Mouse (Mus musculus) embryonic facial prominence, embryonic 14.5 days (tissue): Measurements from ENCODE around the gene Sh3bp5. TPM values are rescaled to one million over a fixed set of nuclear protein-coding genes. Genes with fewer than 3 reads are reported as not detected.

Experiments
- ATAC-seq: fragments of 200-750 bp; cut with Nextera tagmentation; 2 replicates; pipeline ENCODE4 v1.8.0; 2017; ENCODE audit warnings: low read depth, moderate number of reproducible peaks, moderate TSS enrichment
- DNase-seq: peaks from one replicate; pipeline ENCODE4 v3.0.0-alpha.2; 2015; ENCODE audit warnings: low spot score
- H3K27ac ChIP-seq: fragments of 300-500 bp; sonication (generic); replicated peaks from 2 replicates; pipeline ENCODE4 v1.5.1; 2014; ENCODE audit warnings: low read depth, mild to moderate bottlenecking, low read length, moderate library complexity
- H3K27me3 ChIP-seq: fragments of 300-500 bp; sonication (generic); replicated peaks from 2 replicates; pipeline ENCODE4 v1.6.1; 2014; ENCODE audit warnings: low read length; ENCODE audit not compliant: control insufficient read depth, insufficient read depth
- H3K36me3 ChIP-seq: fragments of 300-500 bp; sonication (generic); 2 replicates; pipeline ENCODE4 v1.6.1; 2014; ENCODE audit warnings: low read length, mixed read lengths; ENCODE audit not compliant: control insufficient read depth, insufficient read depth
- H3K4me1 ChIP-seq: fragments of 300-500 bp; sonication (generic); 2 replicates; pipeline ENCODE4 v1.6.1; 2014; ENCODE audit warnings: antibody characterized with exemption, low read length; ENCODE audit not compliant: control insufficient read depth, insufficient read depth
- H3K4me2 ChIP-seq: fragments of 300-500 bp; sonication (generic); 2 replicates; pipeline ENCODE4 v1.6.1; 2014; ENCODE audit warnings: low read depth, mild to moderate bottlenecking, low read length, moderate library complexity, mixed read lengths
- H3K4me3 ChIP-seq: fragments of 300-500 bp; sonication (generic); 2 replicates; pipeline ENCODE4 v1.5.1; 2014; ENCODE audit warnings: low read depth, mild to moderate bottlenecking, low read length
- H3K9ac ChIP-seq: fragments of 300-500 bp; sonication (generic); 2 replicates; pipeline ENCODE4 v1.6.1; 2014; ENCODE audit warnings: low read depth, mild to moderate bottlenecking, low read length, moderate library complexity, mixed read lengths
- H3K9me3 ChIP-seq: fragments of 300-500 bp; sonication (generic); 2 replicates; pipeline ENCODE4 v1.6.1; 2016; ENCODE audit warnings: low read length; ENCODE audit not compliant: control insufficient read depth
- whole genome bisulfite sequencing: fragments of 180-500 bp; shearing (Covaris S2); extraction: QIAGEN DNeasy Blood & Tissue Kit; methylation state at CpG from one replicate; pipeline ENCODE4 v1.1.7; 2014; 5-methylcytosine and 5-hydroxymethylcytosine counted together
- polyA plus RNA-seq: library from polyadenylated mRNA; unstranded; fragments of >200 nt; fragmentation: Nextera tagmentation; extraction: Ambion mirVana; gene quantifications from 2 replicates; pipeline ENCODE4 v1.2.1, GENCODE M21; 2014

Sh3bp5 gene
- polyA plus RNA-seq, 1 experiment from 2014 or later: 19.7 TPM

- Histone ChIP-seq H3K4me3 (no peak overlapping the region), H3K4me2 (no peak overlapping the region), H3K9ac (no peak overlapping the region), H3K4me1 (0 out of 2 replicates have a peak, but pooled peaks cover 3% of the 10 kb centered on the region), H3K27ac (no peak overlapping the region), H3K36me3 (no peaks in the 10 kb centered on the region), H3K9me3 (no peaks in the 10 kb centered on the region), H3K27me3 (no peaks in the 10 kb centered on the region)
- 80% methylated on average over 5 of the region's 5 CpGs for WGBS
- no peak for DNase-seq
- ATAC-seq: no peak
Observed at GRCm38 (mm10) chr14:31402693-31403092, 33.2 kb downstream of the Sh3bp5 start.

- no peaks in the 10 kb centered on the region for H3K9me3 ChIP-seq
- no peaks in the 10 kb centered on the region for H3K36me3 ChIP-seq
- DNase-seq: no peak
- H3K27ac ChIP-seq: no peak overlapping the region
- WGBS: 75% methylated on average over 6 of the region's 6 CpGs
- H3K27me3 ChIP-seq: no peaks in the 10 kb centered on the region
- H3K4me1 ChIP-seq: 0 out of 2 replicates have a peak, but pooled peaks cover 3% of the 10 kb centered on the region
- no peak overlapping the region for H3K9ac ChIP-seq
- H3K4me3 ChIP-seq: no peak overlapping the region
- ATAC-seq: no peak
- no peak overlapping the region for H3K4me2 ChIP-seq
Observed at GRCm38 (mm10) chr14:31401918-31402427, 33.9 kb downstream of the Sh3bp5 start.

DNA sequence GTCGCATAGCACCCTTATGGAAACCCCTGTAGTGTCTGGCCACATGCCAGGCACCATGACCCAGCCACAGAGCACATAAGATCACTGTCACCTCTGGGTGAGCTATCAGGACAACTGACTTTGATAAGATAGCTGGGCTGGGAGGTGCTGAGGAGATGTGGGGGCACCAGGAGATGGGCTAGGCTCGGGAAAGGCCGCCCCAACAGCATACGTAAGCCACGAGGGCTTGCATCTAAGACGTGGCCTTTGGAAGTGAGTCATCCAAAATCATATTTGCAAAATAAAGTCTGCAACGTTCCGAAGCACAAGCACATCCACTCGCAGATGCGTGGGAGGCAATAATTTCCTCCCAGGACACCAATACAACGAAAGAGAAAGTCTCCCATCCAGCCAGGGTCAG, 35.0 kb downstream of the Sh3bp5 start:
- no peaks in the 10 kb centered on the region for H3K36me3 ChIP-seq
- DNase-seq (no peak), ATAC-seq (no peak)
- H3K4me1 ChIP-seq: 0 out of 2 replicates have a peak, but pooled peaks cover 3% of the 10 kb centered on the region
- H3K27me3 ChIP-seq: no peaks in the 10 kb centered on the region
- H3K9me3 ChIP-seq: no peaks in the 10 kb centered on the region
- no peak overlapping the region for H3K4me2 ChIP-seq
- whole genome bisulfite sequencing: 72% methylated on average over 11 of the region's 11 CpGs
- H3K27ac ChIP-seq: no peak overlapping the region
- H3K4me3 ChIP-seq: no peak overlapping the region
- no peak overlapping the region for H3K9ac ChIP-seq

DNA sequence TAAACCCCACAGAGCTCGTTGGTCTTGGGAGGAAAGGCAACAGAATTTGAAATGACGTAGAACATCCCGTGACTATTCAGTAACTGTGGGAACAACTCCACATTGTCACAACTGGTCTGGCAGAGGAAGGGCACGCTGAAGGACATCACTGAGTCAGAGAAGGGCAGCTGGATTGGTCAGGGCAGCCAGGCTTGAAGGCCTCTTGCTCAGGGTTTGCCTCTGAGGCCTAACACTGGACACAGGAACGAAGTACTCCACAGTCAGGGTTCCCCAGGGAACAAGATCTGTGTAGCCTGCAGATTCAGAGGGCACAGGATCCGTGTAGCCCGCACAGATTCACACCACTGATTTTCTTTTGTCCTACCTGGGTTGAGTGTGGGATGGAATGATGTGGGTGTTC, 35.6 kb downstream of the Sh3bp5 start:
- Histone ChIP-seq H3K27ac (no peak overlapping the region), H3K9me3 (no peaks in the 10 kb centered on the region), H3K9ac (no peak overlapping the region), H3K4me1 (0 out of 2 replicates have a peak, but pooled peaks cover 3% of the 10 kb centered on the region), H3K27me3 (no peaks in the 10 kb centered on the region), H3K4me2 (no peak overlapping the region), H3K4me3 (no peak overlapping the region), H3K36me3 (no peaks in the 10 kb centered on the region)
- 78% methylated on average over 7 of the region's 7 CpGs for WGBS
- DNase-seq (no peak), ATAC-seq (no peak)

DNA sequence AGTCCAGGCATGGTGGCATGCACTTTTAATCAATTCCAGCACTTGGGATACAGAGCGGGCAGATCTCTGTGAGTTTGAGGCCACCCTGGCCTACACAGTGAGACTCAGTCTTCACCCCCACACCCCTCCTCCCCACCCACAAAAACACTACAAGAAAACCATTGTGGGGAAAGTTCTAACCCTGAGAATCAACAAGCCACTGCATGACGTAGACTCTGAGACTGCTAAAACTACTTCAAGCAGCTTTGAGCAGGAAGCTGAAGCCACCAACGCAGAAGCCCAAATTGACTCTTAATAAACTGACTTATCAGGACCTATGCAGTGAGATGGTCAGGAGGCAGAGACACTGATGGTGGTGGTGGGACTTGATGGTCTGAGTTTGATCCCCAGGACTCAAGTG, 36.6 kb downstream of the Sh3bp5 start:
- H3K27ac ChIP-seq: no peak overlapping the region; the same call in 1 of the 2 replicates
- no peak overlapping the region for H3K4me3 ChIP-seq
- H3K4me2 ChIP-seq: no peak overlapping the region
- no peaks in the 10 kb centered on the region for H3K9me3 ChIP-seq
- H3K36me3 ChIP-seq: no peaks in the 10 kb centered on the region
- 62% methylated on average over 3 of the region's 3 CpGs for WGBS
- DNase-seq: no peak
- no peaks in the 10 kb centered on the region for H3K27me3 ChIP-seq
- ATAC-seq: no peak
- H3K9ac ChIP-seq: no peak overlapping the region
- H3K4me1 ChIP-seq: 0 out of 2 replicates have a peak, but pooled peaks cover 3% of the 10 kb centered on the region

DNA sequence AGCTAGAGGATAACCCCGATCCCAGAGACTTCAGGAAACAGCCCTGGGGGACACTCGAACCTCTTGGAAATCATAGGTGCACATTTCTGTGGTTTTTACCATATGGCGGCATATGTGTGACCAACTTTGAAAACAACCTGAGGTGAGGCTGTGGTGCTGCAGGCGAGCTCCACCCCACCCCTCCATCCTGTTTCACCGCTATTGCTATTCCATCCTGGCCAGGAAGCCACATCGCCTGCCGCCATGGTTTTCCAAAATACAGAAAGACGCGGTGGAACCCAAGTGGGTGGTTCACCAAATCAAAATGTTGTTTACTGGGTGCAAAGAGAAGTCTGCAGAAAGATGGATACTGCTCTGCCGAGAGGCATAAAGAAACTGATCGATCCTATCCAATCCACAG, 37.1 kb downstream of the Sh3bp5 start:
- 77% methylated on average over 11 of the region's 11 CpGs for WGBS
- no peak overlapping the region for H3K9ac ChIP-seq
- ATAC-seq: no peak

DNA sequence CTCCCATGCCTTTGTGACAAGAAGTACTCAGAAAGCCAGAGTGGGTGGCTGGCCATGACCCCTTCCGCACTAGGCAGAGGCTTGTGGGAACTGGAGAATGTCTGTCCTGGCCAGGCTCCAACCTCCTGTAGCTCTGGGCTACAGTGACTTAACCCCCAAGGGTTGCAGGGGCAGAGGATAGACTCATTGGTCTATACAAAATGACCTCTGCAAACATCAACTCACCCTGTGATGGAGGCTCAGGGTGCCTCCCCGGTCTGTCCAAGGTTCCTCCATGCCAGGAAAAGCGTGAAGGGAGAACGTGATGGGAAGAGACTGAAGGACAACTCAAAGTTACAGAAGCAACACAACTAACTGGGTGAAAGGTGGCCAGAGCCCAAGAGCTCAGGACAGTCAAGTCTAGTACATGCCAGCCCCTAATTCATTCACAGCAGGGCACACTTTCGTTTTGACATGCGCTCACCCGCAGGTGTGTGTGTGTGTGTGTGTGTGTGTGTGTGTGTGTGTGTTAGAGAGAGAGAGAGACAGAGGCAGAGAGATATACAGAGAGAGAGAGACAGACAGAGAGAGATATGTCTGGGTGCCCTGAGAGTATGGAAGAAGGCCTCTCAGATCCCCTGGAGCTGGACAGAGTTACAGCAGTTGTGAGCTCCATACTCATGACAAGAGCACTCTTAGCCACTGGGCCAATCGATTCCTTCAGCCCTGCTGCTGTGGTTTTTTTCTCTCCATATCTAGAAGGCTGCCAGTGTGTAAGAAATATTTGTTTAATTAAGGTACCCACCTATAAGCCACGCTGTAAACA, 37.9 kb downstream of the Sh3bp5 start:
- no peak for ATAC-seq
- H3K27me3 ChIP-seq: no peaks in the 10 kb centered on the region
- H3K4me2 ChIP-seq: no peak overlapping the region
- H3K4me1 ChIP-seq: 0 out of 2 replicates have a peak, but pooled peaks cover 3% of the 10 kb centered on the region
- no peak overlapping the region for H3K9ac ChIP-seq
- no peak overlapping the region for H3K27ac ChIP-seq
- no peak overlapping the region for H3K4me3 ChIP-seq
- WGBS: 84% methylated on average over 9 of the region's 9 CpGs
- no peak for DNase-seq
- H3K36me3 ChIP-seq: no peaks in the 10 kb centered on the region
- no peaks in the 10 kb centered on the region for H3K9me3 ChIP-seq

More for the DNA sequence above, 37.1 kb downstream of the Sh3bp5 start:
- no peak overlapping the region for H3K4me3 ChIP-seq
- H3K36me3 ChIP-seq: no peaks in the 10 kb centered on the region
- 0 out of 2 replicates have a peak, but pooled peaks cover 3% of the 10 kb centered on the region for H3K4me1 ChIP-seq
- no peak for DNase-seq
- H3K4me2 ChIP-seq: no peak overlapping the region
- H3K27ac ChIP-seq: no peak overlapping the region; the same call in 1 of the 2 replicates
- H3K27me3 ChIP-seq: no peaks in the 10 kb centered on the region
- no peaks in the 10 kb centered on the region for H3K9me3 ChIP-seq

GRCm38 (mm10) chr14:31397353-31397752, 38.5 kb downstream of the Sh3bp5 start:
- H3K9me3 ChIP-seq: no peaks in the 10 kb centered on the region
- H3K4me3 ChIP-seq: no peak overlapping the region
- H3K4me2 ChIP-seq: no peak overlapping the region
- ATAC-seq (no peak), DNase-seq (no peak)
- H3K4me1 ChIP-seq: 0 out of 2 replicates have a peak, but pooled peaks cover 3% of the 10 kb centered on the region
- no peak overlapping the region for H3K9ac ChIP-seq
- 82% methylated on average over 12 of the region's 12 CpGs for WGBS
- H3K27ac ChIP-seq: no peak overlapping the region
- H3K27me3 ChIP-seq: no peaks in the 10 kb centered on the region
- H3K36me3 ChIP-seq: no peaks in the 10 kb centered on the region
